8 mouse cellular contexts compared by ENCODE assay signal in the genomic region with DNA sequence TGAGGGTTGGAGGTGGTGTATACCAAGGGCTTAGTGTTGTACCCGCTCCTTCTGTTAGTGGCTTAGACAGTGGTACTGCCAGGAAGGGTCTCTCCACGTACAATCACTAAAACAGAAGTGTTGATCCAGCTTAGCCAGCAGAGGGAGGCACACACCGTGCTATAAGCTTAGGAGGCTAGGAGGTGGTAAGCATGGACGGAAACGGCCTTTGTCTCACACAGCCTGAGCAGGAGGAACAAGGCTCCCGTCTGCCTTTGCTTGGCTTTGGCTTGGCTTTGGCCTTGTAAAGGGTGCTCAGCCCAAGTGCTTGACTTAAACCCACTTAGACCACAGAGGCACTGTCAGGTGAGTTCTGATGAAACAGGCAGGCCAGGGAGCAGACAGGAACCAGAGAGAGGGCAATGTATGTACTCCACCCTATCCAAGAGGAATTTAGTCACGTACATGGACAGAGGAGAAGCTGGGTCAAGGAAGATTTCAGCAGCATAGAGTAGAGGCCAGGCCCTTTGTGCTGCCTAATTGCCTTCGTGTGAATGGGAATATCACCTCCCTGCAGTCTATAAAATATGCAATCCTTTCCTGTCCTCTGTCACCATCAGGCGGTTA. TPM values are rescaled to one million over a fixed set of nuclear protein-coding genes. Genes with fewer than 3 reads are reported as not detected.
A peak's percentile ranks its signal among the peaks of the same experiment; 100 is the strongest.
DNase-seq lines count a peak whose midpoint lies in the region; ATAC-seq lines count a peak whose summit lies in the region.

No protein-coding gene starts in this region.

- H3K36me3 ChIP-seq in forebrain, embryonic 12.5 days (replicated peaks) = no peaks in the 10 kb centered on the region
- H3K36me3 ChIP-seq in heart, embryonic 16.5 days (ENCODE audit: control insufficient read depth, insufficient read depth) = no peaks in the 10 kb centered on the region
- H3K36me3 ChIP-seq in neural tube, embryonic 15.5 days = no peaks in the 10 kb centered on the region

- H3K4me2 ChIP-seq in forebrain, embryonic 12.5 days = no peak overlapping the region
- peak overlapping the region; percentile 25; the same call in 1 of the 2 replicates for H3K4me2 ChIP-seq in heart, embryonic 16.5 days (ENCODE audit: low read depth, low read length)
- H3K4me2 ChIP-seq in neural tube, embryonic 15.5 days = peak overlapping the region; percentile 19; the same call in 1 of the 2 replicates

- no peaks in the 10 kb centered on the region for H3K27me3 ChIP-seq in forebrain, embryonic 12.5 days
- H3K27me3 ChIP-seq in heart, embryonic 16.5 days (ENCODE audit: control insufficient read depth, insufficient read depth, low read length) = no peaks in the 10 kb centered on the region
- no peaks in the 10 kb centered on the region for H3K27me3 ChIP-seq in neural tube, embryonic 15.5 days (replicated peaks)

- H3K27ac ChIP-seq in forebrain, embryonic 12.5 days = no peak overlapping the region
- H3K27ac ChIP-seq in heart, embryonic 16.5 days (ENCODE audit: low read length) = no peak overlapping the region
- 0 out of 2 replicates have a peak overlapping the region, but pooled peaks have one; percentile 33 for H3K27ac ChIP-seq in neural tube, embryonic 15.5 days (replicated peaks)

- no peak overlapping the region for H3K4me3 ChIP-seq in forebrain, embryonic 12.5 days (replicated peaks)
- H3K4me3 ChIP-seq in heart, embryonic 16.5 days (ENCODE audit: low read length) = no peak overlapping the region
- H3K4me3 ChIP-seq in neural tube, embryonic 15.5 days (replicated peaks) = no peak overlapping the region

- H3K9me3 ChIP-seq in forebrain, embryonic 12.5 days = no peaks in the 10 kb centered on the region
- H3K9me3 ChIP-seq in heart, embryonic 16.5 days (replicated peaks; ENCODE audit: control insufficient read depth, low read length) = no peaks in the 10 kb centered on the region
- no peaks in the 10 kb centered on the region for H3K9me3 ChIP-seq in neural tube, embryonic 15.5 days (replicated peaks)

- peak; percentile 92 for ATAC-seq in forebrain, embryonic 12.5 days (ENCODE audit: low FRiP score)
- peak; percentile 70 for ATAC-seq in heart, embryonic 16.5 days (replicated peaks; ENCODE audit: extremely low read depth, insufficient read depth, low FRiP score)
- peak; percentile 96 for ATAC-seq in neural tube, embryonic 15.5 days (ENCODE audit: low FRiP score)

- 34% methylated on average over 9 of the region's 9 CpGs for WGBS in forebrain, embryonic 12.5 days
- WGBS in heart, embryonic 16.5 days = 24% methylated on average over 9 of the region's 9 CpGs
- 26% methylated on average over 9 of the region's 9 CpGs for WGBS in neural tube, embryonic 15.5 days

- DNase-seq in CD4-positive helper T cell, adult 2 months (ENCODE audit: low read depth, low spot score) = peak; percentile 76
- DNase-seq in adrenal gland, postnatal 14 days = peak; percentile 87
- peak; percentile 71 for DNase-seq in kidney, postnatal 14 days
- peak; percentile 68 to 73 for DNase-seq in lung, adult 18-20 months
- peak; percentile 83 for DNase-seq in testis, postnatal 10 days (ENCODE audit: low spot score)

- H3K9ac ChIP-seq in forebrain, embryonic 12.5 days = no peak overlapping the region
- H3K9ac ChIP-seq in heart, embryonic 16.5 days (ENCODE audit: low read length) = no peak overlapping the region
- no peak overlapping the region for H3K9ac ChIP-seq in neural tube, embryonic 15.5 days (replicated peaks)

- no peaks in the 10 kb centered on the region for H3K4me1 ChIP-seq in forebrain, embryonic 12.5 days
- H3K4me1 ChIP-seq in heart, embryonic 16.5 days (ENCODE audit: control insufficient read depth, insufficient read depth, low read length) = peaks cover 5% of the 10 kb centered on the region
- H3K4me1 ChIP-seq in neural tube, embryonic 15.5 days = peaks cover 12% of the 10 kb centered on the region; the same call in 1 of the 2 replicates

RNA-seq across cellular contexts. Expression of gene Akr1b3, which starts 24.3 kb away (rescaled TPM):
- total RNA-seq in adrenal gland, postnatal 14 days (2021) = 151 and 180 TPM in 2 replicates
- 135 and 136 TPM in 2 replicates for polyA plus RNA-seq in forebrain, embryonic 12.5 days (2016; fragmentation: Nextera tagmentation; extraction: Ambion mirVana)
- polyA plus RNA-seq in heart, embryonic 16.5 days (2015; fragmentation: Nextera tagmentation; extraction: Ambion mirVana) = 163 and 172 TPM in 2 replicates
- 126 and 145 TPM in 2 replicates for polyA plus RNA-seq in neural tube, embryonic 15.5 days (2015; fragmentation: Nextera tagmentation; extraction: Ambion mirVana)
